Mouse (Mus musculus) embryo, embryonic 10.5 days (tissue): ENCODE data around the gene Ctps.

Source experiments
- DNase-seq: peaks from one replicate; pipeline ENCODE4 v3.0.0-alpha.2; 2015; ENCODE audit warnings: low spot score

Ctps gene

DNA sequence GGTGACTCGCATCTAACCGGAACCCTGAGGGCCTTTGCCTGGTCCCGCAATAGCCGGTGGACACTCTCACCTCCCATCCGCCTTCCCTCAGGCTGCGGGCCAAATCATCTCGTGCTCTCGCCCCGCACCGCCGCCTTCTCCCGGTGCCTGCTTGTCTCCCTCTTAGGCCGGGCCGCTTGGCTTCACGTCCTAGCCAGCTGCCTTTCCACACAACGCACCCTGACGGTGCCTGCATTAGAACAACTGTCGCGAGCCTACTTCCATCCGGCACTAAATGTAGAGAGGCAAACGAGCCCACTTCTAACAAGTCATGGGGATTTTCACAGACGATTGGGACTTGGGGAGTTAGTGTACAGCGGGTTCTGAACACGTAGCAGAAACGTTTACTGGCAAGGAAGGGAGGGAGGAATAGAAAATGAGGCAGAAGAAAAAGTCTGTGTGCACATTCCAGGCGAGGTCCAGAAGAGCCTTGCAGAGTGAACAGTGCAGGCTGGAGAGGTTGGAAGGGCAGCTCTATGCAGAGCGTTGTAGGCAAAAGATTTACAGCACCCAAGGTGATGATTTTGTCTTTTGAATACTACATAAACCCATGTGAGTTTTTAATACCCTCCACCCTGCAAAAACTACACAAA lies 478 bp upstream of the Ctps start:
- no peak for DNase-seq

DNA sequence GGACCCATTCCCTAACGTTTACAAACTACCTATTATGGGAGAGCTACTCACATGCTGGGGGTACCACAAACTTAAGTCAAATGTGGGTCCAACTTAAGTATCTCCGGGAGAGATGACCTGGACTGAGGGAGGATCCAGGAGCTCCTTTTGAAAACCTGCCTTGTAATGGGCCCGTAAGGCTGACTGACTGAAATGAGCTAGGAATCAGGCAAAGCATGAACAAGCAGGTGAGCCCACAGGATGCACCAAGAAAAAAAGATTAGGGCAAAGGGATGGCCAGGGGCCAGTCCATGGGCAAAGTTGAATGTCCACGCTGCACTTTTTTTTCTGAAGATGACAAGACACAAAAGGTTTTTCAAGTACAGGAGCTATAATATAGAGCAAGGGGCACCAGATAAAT lies 1.1 kb downstream of the Ctps start:
- DNase-seq, result peak; percentile 25

DNA sequence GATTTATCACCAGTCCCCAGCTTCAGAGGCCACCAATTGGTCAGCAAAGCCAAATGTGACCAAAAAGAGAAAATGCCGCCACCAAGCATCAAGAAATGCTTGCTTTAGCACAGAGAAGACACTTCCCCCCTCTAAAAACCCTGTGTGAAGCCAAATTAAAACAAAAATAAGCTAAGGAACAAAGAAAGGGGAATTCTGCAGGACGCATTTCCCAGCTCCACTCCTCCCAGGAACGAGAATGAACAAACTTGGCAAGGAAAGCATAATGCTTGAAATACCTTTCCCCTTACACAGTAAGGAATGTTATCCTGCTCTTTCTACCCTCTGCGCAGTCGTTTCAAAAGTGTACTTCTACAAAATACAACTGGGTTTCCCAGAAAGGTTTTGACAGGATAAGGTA lies 2.1 kb downstream of the Ctps start:
- DNase-seq, result peak; percentile 11

DNA sequence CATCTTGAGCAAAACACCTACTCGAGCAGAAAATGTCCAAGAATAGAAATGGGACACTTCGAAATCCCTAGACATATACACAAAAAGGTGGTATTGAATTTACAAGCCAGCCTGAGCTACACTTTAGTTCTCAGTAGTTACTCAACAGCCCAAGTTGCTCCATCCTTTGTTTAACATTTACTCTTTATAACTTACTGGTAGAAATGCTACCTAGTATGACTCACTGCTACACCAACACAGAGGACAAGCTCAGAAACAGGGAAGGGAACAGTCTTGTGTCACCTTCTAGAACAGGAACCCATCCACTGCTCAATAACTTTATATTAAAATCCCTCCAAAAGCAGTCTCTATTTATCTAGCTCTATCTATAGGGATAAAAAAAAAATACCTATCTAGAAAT lies 4.3 kb downstream of the Ctps start:
- no peak for DNase-seq

DNA sequence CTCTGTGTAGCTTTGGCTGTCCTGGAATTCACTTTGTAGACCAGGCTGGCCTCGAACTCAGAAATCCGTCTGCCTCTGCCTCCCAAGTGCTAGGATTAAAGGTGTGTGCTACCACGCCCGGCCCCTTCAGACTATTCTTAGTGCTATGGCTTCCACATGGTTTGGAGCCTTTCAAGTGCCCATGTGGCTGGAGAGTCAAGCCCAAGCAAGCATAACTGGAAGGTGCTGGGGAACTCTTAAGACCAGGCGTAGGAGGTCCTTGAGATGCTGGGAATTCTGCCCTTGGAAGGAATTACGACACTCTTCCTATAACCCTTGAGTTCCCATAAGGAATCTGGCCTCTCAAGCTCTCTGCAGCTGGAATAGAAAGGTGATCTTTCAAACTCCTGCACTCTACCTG lies 13.5 kb downstream of the Ctps start:
- no peak for DNase-seq

DNA sequence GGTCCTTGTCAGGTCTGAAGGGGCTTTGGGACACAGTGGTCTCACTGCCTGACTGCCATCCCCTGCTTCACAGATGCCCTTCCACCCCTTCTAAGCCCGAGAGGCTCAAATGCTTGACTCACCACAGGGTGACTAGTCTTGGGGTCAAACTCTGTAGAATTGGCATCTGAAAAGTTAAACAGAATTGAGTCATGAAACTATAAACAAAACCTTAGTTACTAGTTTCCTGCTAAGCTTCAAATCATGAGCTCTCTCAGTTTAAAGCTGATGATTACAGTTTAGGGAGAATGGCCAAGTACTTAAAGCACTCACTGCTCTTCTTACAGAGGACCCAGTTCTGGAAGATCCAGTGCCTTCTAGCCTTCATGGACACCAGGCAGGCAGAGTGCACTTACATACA lies 25.2 kb downstream of the Ctps start:
- DNase-seq, result no peak

DNA sequence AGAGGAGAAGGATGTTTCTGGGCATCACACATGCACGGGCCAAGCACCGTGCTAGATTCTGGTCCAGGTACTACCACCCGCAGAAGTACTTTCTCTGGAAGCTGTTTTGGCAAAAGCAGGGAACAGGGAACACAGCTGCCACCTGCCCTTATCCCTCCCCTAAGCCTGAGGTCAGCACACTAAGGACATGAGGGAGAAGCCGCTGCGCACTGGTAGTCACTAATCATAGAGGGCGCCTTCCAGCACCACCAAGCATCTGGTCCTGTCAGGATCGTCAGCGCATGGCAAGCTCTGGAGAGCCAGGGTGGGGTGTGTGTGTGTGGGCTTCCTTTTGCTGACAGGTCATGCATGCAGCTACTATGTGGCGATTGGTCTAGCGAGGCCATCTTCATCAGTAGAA lies 31.4 kb downstream of the Ctps start:
- DNase-seq, result peak; percentile 5

DNA sequence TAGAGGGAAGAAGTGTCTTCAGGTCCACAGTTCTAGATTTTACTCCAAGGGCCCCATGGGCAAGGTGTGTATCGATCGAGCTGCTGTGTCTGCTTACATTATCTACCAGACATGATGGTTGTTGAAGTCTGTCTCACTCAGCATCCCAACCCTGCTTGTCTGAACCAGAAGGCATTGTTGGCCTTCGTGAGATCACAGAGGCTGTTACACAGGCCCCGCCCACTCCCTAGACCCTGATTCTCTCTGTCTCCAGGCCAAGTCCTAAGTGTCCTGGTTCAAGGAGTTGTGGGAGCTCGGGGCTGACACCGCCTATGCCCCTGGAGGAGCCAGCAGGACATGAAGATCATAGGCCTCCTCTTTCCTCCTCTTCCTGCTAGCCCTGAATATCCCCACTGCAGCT lies 38.1 kb downstream of the Ctps start, which contains the start of gene Slfnl1:
Gene Slfnl1 (plus strand): TSS at position 246 of the 400 bp plus-strand sequence.
- no peak for DNase-seq

DNA sequence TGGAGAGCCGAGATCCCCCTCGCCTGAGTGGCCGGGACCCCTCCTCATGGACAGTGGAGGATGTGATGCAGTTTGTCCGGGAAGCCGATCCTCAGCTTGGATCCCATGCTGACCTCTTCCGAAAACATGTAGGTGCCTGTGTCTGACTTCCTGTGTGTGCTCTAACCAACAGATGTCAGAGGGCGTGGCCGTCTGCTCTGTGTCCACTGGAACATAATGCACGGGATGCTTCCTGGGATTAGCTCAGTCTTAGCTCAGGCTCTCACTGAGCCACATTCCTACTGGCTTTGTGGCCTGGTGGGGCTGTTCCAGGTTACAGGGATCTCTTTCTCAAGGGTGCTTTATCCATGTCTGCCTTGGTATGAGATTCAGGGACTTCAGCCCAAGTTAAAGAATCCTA lies 41.9 kb downstream of the Ctps start:
- no peak for DNase-seq

DNA sequence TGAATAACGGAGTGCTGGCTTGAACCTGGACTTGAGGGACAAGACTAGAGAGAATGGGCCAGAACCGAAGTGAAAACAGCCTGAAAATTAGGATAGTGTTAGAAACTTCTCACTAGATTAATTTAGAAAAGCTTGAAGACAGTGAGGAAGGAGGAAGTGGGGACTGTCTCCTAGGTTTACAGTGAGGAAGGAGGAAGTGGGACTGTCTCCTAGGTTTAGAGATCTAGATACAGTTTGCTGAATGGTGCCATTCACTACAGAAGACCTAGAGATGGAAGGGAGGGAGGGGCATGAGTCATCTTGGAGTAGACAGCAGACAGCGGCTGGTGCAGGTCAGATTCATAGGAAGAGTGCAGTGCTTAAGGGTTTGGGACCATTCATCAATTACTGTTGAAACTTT lies 47.0 kb downstream of the Ctps start:
- DNase-seq, result no peak

DNA sequence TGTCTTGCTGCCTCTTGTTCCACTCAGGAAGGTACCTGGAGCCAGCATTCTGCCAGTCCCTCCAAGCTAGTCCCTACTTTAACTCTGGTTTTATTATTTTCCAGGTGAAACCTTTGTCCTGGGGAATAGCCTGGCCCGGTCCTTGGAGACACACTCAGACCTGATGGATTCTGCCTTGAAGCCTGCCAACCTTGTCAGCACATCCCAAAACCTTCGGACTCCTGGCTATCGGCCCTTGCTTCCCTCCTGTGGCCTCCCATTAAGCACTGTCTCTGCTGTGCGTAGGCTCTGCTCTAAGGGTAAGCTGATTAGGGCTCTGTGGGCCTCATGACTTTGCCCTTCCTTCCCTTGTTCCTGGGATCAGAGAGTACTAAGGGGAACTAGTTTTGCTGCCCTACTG lies 47.7 kb downstream of the Ctps start:
- no peak for DNase-seq

DNA sequence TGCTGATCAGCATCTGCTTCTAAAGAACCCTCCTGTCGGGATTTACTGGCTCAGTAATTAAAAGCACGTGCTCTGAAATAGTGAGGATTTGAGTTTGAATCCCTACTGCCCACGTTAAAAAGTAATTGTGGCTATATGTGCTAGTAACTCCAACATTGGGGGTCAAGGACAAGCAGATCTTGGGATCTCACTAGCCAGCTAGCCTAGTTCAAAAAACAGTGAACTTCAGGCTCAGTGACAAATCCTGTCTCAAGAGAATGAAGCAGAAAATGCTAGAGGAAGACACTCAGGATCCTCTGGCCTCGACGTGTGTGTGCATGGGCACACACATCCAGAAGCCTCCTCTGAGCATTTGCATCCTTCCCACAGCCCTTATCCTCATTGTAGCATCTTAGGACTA lies 48.3 kb downstream of the Ctps start:
- DNase-seq, result no peak

DNA sequence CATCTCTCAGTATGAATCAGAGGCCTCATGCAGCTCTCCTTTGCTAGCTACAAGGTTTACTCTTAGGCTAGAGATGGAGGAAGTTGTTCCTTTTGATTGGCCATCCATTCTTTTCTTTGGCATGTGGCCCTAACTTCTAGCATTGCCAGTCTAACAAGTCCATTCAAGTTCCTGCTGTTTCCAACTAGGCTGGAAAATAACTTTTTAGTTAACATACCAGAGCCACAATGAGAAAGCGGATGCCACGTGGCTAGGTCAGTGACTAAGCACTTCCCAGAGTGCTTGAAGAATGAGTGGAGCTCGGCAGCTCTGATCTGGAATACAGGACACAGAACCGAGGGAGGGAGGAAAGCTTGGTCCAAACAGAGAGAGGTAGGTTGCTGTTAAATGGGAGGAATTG lies 52.7 kb downstream of the Ctps start:
- DNase-seq, result no peak

DNA sequence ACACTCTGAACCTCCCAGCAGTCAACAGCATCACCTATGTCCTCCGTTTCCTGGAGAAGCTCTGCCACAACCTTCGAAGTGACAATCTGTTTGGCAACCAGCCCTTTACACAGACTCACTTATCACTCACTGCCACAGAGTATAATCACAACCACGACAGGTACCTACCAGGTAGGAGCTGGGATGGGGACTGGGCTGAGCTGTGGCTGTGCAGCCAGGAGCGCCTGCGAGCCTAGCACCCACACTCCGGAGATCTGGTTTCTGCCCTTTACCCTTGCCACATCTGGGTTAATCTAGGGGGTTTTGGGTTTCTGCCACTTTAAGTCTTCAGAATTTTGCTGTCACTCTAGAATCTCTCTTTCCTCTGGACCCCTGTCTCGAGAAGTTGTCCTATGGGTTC lies 53.2 kb downstream of the Ctps start:
- DNase-seq, result no peak

DNA sequence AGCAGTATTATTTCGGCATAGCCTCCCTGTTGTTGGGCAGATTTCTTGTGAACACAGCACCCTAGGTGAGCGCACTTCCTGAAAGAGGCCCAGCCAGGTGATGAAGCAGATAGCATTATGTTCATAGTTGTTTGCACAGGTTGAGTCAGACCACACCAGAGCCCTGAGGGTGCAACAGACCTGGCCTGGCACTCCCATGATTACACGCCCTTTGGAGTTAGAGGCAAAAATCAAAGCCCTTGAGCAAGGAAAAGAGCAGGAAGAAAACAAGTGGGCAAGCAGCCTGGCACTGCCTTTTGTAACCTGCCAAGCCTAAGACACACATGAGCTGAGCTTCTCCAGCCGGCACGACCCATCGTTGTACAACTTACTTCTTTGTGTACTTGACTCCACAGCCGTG lies 53.6 kb downstream of the Ctps start:
- no peak for DNase-seq

DNA sequence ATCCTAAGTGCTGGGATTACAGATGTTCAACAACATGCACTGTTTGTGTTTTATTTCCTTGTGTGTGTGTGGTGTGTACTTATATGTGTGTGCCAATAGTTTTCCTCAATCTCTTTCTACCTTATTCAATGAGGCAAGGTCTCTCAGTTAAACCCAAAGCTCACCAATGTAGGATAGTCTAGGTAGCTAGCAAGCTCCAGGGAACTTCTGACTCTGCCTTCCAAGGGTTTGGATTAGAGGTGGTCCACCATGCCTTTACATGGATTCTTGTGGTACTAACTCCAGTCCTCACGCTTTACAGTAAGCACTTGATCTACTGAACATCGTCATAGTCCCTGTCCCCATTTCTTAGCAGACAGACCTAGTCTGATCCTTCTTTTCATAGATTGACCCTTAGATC lies 55.7 kb downstream of the Ctps start:
- DNase-seq, result no peak

DNA sequence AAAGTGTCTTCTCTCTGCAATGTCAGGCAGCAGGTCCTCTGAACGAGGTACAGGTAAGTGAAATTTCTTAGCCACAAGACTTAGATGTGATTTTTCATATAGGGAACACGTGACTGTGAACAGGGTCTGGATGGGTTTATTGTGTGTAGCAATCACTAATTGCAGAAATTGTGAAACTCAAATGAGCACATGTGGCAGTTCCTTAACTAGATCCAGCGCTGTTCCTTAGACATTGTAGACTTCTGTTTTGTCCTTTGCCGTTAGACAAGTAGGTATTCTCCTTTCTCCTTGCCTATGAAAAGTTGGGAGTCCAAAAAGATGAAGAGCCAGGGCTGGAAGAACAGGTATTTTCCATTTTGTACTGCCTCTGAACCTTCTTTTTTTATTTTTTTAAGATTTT lies 58.9 kb downstream of the Ctps start:
- no peak for DNase-seq

DNA sequence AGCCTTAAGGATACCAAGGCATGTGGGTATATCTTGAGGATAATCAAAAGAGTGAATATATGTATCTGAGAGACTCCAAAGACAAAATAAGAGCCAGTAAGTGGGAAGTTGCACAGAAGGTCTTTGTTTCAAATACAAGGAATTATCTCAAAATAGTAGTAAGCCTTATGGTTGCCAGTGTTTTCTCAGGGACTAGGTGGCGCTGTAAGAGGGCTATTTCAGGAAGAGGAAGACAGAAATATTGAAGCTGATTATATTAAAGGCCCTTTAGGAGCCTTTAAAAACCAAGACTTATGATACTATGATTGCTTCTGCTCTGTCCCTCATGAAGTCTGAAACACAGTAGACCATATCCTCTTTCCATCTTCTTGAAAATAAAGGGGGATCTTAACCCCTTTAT lies 63.1 kb downstream of the Ctps start:
- DNase-seq, result no peak
